8 mouse cellular contexts compared by ENCODE assay signal in genomic region chr10:73821657-73822583, GRCm38 (mm10).
DNase-seq lines count a peak whose midpoint lies in the region; ATAC-seq lines count a peak whose summit lies in the region.

No protein-coding gene starts in this region.

- H3K9ac ChIP-seq in midbrain, embryonic 11.5 days (ENCODE audit: low read length), result no peak overlapping the region
- H3K9ac ChIP-seq in stomach, embryonic 15.5 days, result no peak overlapping the region

- H3K9me3 ChIP-seq in midbrain, embryonic 11.5 days (ENCODE audit: control insufficient read depth, low read length), result no peaks in the 10 kb centered on the region
- H3K9me3 ChIP-seq in stomach, embryonic 15.5 days, result no peaks in the 10 kb centered on the region

- no peaks in the 10 kb centered on the region for H3K27me3 ChIP-seq in midbrain, embryonic 11.5 days (ENCODE audit: control insufficient read depth, insufficient read depth, low read length)
- no peaks in the 10 kb centered on the region for H3K27me3 ChIP-seq in stomach, embryonic 15.5 days (replicated peaks)

- 35% methylated on average over 22 of the region's 22 CpGs for WGBS in midbrain, embryonic 11.5 days
- 39% methylated on average over 22 of the region's 22 CpGs for WGBS in stomach, embryonic 15.5 days

- no peak overlapping the region for H3K27ac ChIP-seq in midbrain, embryonic 11.5 days (ENCODE audit: low read depth, low read length)
- no peak overlapping the region for H3K27ac ChIP-seq in stomach, embryonic 15.5 days

- DNase-seq in adrenal gland, adult 2 months, result peak; percentile 15
- no peak for DNase-seq in adrenal gland, adult 8-10 months
- peak; percentile 61 to 66 for DNase-seq in cerebellum, postnatal 14 days
- peak; percentile 31 to 33 for DNase-seq in frontal cortex, postnatal 36 days (ENCODE audit: low spot score in 2 of 2)
- peak; percentile 82 for DNase-seq in midbrain, embryonic 11.5 days (ENCODE audit: low spot score, missing footprints)
- DNase-seq in kidney, adult 9 months, result no peak

- no peaks in the 10 kb centered on the region for H3K36me3 ChIP-seq in midbrain, embryonic 11.5 days (ENCODE audit: control insufficient read depth, insufficient read depth, low read length)
- no peaks in the 10 kb centered on the region for H3K36me3 ChIP-seq in stomach, embryonic 15.5 days

- H3K4me1 ChIP-seq in midbrain, embryonic 11.5 days (ENCODE audit: control insufficient read depth, insufficient read depth, low read length), result no peaks in the 10 kb centered on the region
- H3K4me1 ChIP-seq in stomach, embryonic 15.5 days, result no peaks in the 10 kb centered on the region

- H3K4me3 ChIP-seq in midbrain, embryonic 11.5 days (ENCODE audit: low read depth, low read length), result no peak overlapping the region
- H3K4me3 ChIP-seq in stomach, embryonic 15.5 days (replicated peaks), result 0 out of 2 replicates have a peak overlapping the region, but pooled peaks have one; percentile 9

- peak; percentile 78 for ATAC-seq in midbrain, embryonic 11.5 days (ENCODE audit: low FRiP score)
- no peak for ATAC-seq in stomach, embryonic 15.5 days (ENCODE audit: insufficient read depth, low FRiP score, low read depth)
- no peak for ATAC-seq in megakaryocyte progenitor cell, adult 5-6 weeks (replicated peaks; ENCODE audit: poor library complexity)

- H3K4me2 ChIP-seq in midbrain, embryonic 11.5 days, result peak overlapping the region; percentile 3; the same call in 1 of the 2 replicates
- peak overlapping the region; percentile 10; the same call in 1 of the 2 replicates for H3K4me2 ChIP-seq in stomach, embryonic 15.5 days

Comparison
In these comparisons a context has a peak if more than half of its experiments do, and no peak if none do; other contexts are left out.
1. DNase-seq: peak in adrenal gland, adult 2 months (single experiment), cerebellum, postnatal 14 days (2 of 2), frontal cortex, postnatal 36 days (2 of 2) and midbrain, embryonic 11.5 days (single experiment); none in adrenal gland, adult 8-10 months (single experiment) and kidney, adult 9 months (single experiment).